Mouse (Mus musculus) G1E (cell line): ENCODE results near the gene Gxylt1.

ENCODE experiments used
- CTCF ChIP-seq: IDR thresholded peaks from 2 replicates; pipeline ENCODE4 v1.5.1; 2012; ENCODE audit warnings: low read depth, low read length, inconsistent platforms, mixed read lengths
- POLR2AphosphoS5 ChIP-seq: IDR thresholded peaks from 2 replicates; pipeline ENCODE4 v1.6.1; 2012; ENCODE audit warnings: low read depth, low read length, inconsistent platforms; ENCODE audit not compliant: insufficient replicate concordance

DNA sequence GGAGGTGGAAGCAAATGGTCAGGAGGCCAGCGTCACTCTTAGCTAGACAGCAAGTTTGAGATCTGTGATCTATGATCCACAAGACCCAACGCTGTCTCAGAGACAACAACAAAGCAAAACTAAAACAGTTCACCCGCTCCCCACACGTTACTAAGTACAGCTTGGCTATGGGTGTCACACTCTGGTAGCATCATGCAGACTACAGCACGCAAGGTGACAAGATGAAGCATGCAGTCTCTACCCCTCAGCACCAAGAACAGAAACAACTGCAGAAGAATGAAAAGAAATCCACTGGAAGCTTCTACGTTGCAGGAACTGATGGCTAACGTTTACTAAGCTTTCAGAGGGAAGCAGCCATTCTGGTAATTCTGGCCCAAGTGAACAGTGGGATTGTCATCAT is 11.4 kb downstream of the Gxylt1 start:
- TF ChIP-seq CTCF (no peak), POLR2AphosphoS5 (no peak)
